Mouse (Mus musculus) spleen, embryonic (tissue): ENCODE results near the gene Dusp16.

Experiments used
- CTCF ChIA-PET: fragments of 350-600 bp; sonication (Branson Sonifier 250); formaldehyde crosslinking; loops from one replicate; lab custom pipeline; 2022; lab: Charles Lee

The Dusp16 gene

GRCm38 (mm10) chr6:134793046-134793806, 801 bp upstream of the Dusp16 start:
- CTCF ChIA-PET, result interaction anchor here (1.0 kb wide), 1 partner anchor 112 kb away, joined by 4 read pairs; no protein-coding TSS in a partner anchor

- CTCF ChIA-PET, result interaction anchor here (0.6 kb wide), 1 partner anchor 20 kb away, joined by 3 read pairs; no protein-coding TSS in a partner anchor
Measured at GRCm38 (mm10) chr6:134791251-134792118, 940 bp downstream of the Dusp16 start.

- CTCF ChIA-PET, result interaction anchor here (0.6 kb wide), 1 partner anchor 16 kb away, joined by 4 read pairs; no protein-coding TSS in a partner anchor
Measured at GRCm38 (mm10) chr6:134789100-134789499, 3.3 kb downstream of the Dusp16 start.

- CTCF ChIA-PET, result interaction anchor here (0.7 kb wide), 1 partner anchor 740 kb away, joined by 3 read pairs; no protein-coding TSS in a partner anchor
Measured at GRCm38 (mm10) chr6:134786426-134786825, 6.0 kb downstream of the Dusp16 start.

- CTCF ChIA-PET, result no interaction called here
Measured at GRCm38 (mm10) chr6:134782900-134783299, 9.5 kb downstream of the Dusp16 start.

- CTCF ChIA-PET, result no interaction called here
Measured at GRCm38 (mm10) chr6:134781494-134781913, 10.9 kb downstream of the Dusp16 start.

- CTCF ChIA-PET, result interaction anchor here (1.5 kb wide), 1 partner anchor 13 kb away, joined by 7 read pairs; no protein-coding TSS in a partner anchor
Measured at GRCm38 (mm10) chr6:134780024-134780423, 12.4 kb downstream of the Dusp16 start.

GRCm38 (mm10) chr6:134773961-134774360, 18.5 kb downstream of the Dusp16 start:
- CTCF ChIA-PET, result no interaction called here

- CTCF ChIA-PET, result interaction anchor here (0.6 to 0.7 kb wide), 2 partner anchors 16 to 90 kb away, joined by 4 to 15 read pairs; no protein-coding TSS in a partner anchor
Measured at GRCm38 (mm10) chr6:134773292-134773893, 19.0 kb downstream of the Dusp16 start.

GRCm38 (mm10) chr6:134770339-134770738, 22.1 kb downstream of the Dusp16 start:
- CTCF ChIA-PET, result no interaction called here

- CTCF ChIA-PET, result interaction anchor here (0.9 kb wide), 1 partner anchor 19 kb away, joined by 4 read pairs; no protein-coding TSS in a partner anchor
Measured at GRCm38 (mm10) chr6:134764441-134765061, 27.9 kb downstream of the Dusp16 start.

- CTCF ChIA-PET, result no interaction called here
Measured at GRCm38 (mm10) chr6:134763436-134763835, 29.0 kb downstream of the Dusp16 start.

GRCm38 (mm10) chr6:134761808-134762207, 30.6 kb downstream of the Dusp16 start:
- CTCF ChIA-PET, result no interaction called here

GRCm38 (mm10) chr6:134760926-134761544, 31.4 kb downstream of the Dusp16 start:
- CTCF ChIA-PET, result no interaction called here

- CTCF ChIA-PET, result interaction anchor here (0.6 kb wide), 1 partner anchor 29 kb away, joined by 3 read pairs; no protein-coding TSS in a partner anchor
Measured at GRCm38 (mm10) chr6:134756058-134756457, 36.4 kb downstream of the Dusp16 start.

GRCm38 (mm10) chr6:134753858-134754257, 38.6 kb downstream of the Dusp16 start:
- CTCF ChIA-PET, result no interaction called here

GRCm38 (mm10) chr6:134753412-134753811, 39.0 kb downstream of the Dusp16 start:
- CTCF ChIA-PET, result no interaction called here

- CTCF ChIA-PET, result interaction anchor here (0.7 kb wide), 1 partner anchor 491 kb away, joined by 13 read pairs; no protein-coding TSS in a partner anchor
Measured at GRCm38 (mm10) chr6:134751883-134752647, 40.4 kb downstream of the Dusp16 start.

GRCm38 (mm10) chr6:134751087-134751486, 41.3 kb downstream of the Dusp16 start:
- CTCF ChIA-PET, result interaction anchor here (0.6 kb wide), 1 partner anchor 84 kb away, joined by 3 read pairs; no protein-coding TSS in a partner anchor
